Mouse (Mus musculus) spleen, adult 2 months (tissue): Measurements from ENCODE around the gene Nkain2.

Experiments
- CTCF ChIP-seq: fragments of 200-500 bp; IDR thresholded peaks from 2 replicates; pipeline ENCODE4 v1.5.1; 2011; ENCODE audit warnings: mild to moderate bottlenecking, inconsistent platforms; ENCODE audit not compliant: insufficient read depth, insufficient read length, insufficient replicate concordance; ENCODE audit errors: extremely low read depth
- POLR2A ChIP-seq: fragments of 200-500 bp; IDR thresholded peaks from 2 replicates; pipeline ENCODE4 v1.6.1; 2011; ENCODE audit warnings: low read depth, low read length, inconsistent platforms

DNA sequence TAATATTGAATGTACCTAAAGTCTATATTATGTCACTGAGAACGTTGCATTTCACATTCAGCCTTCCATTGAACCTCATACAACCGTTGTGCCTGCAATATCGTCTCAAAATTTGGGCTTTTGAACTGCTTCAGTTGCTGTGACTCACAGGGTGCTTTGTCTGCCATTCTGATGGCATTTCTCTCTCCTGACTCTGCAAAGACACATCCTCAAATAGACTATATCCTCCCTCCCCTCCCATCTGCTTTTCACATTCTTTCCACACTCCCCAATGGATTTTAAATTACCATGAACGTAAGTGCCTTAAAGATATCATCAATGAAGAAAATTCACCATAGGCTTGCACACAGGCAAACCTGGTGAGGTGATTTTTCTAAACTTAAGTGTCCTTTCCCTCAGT lies 287.5 kb downstream of the Nkain2 start:
- TF ChIP-seq CTCF: no peak
- TF ChIP-seq POLR2A: no peak
